Mouse (Mus musculus) E14TG2a.4 (cell line): ENCODE results near the gene Magoh.

Experiments used
- H3K27me3 ChIP-seq: 2 replicates; pipeline ENCODE4 v1.6.1; 2014; ENCODE audit warnings: low read length, control low read depth; ENCODE audit not compliant: insufficient read depth
- H3K36me3 ChIP-seq: 2 replicates; pipeline ENCODE4 v1.6.1; 2014; ENCODE audit warnings: low read length, control low read depth; ENCODE audit not compliant: insufficient read depth
- H3K4me1 ChIP-seq: replicated peaks from 2 replicates; pipeline ENCODE4 v1.6.1; 2014; ENCODE audit warnings: low read depth, low read length, control low read depth
- H3K4me3 ChIP-seq: replicated peaks from 2 replicates; pipeline ENCODE4 v1.5.1; 2014; ENCODE audit warnings: mild to moderate bottlenecking, low read length
- H3K9me3 ChIP-seq: 2 replicates; pipeline ENCODE4 v1.6.1; 2014; ENCODE audit warnings: low read length, control low read depth
- CTCF ChIP-seq: conservative IDR thresholded peaks from 2 replicates; pipeline ENCODE4 v1.5.1; 2014; ENCODE audit warnings: low read length
- NANOG ChIP-seq: IDR thresholded peaks from 2 replicates; pipeline ENCODE4 v1.6.1; 2014; ENCODE audit warnings: borderline replicate concordance, low read length, mixed read lengths
- POU5F1 ChIP-seq: IDR thresholded peaks from 2 replicates; pipeline ENCODE4 v1.6.1; 2014; ENCODE audit warnings: low read length, borderline replicate concordance

The Magoh gene

GRCm38 (mm10) chr4:107856958-107857686 lies 22.4 kb upstream of the Magoh start:
- no peak for TF ChIP-seq NANOG
- TF ChIP-seq CTCF: no peak
- no peak for TF ChIP-seq POU5F1
- Histone ChIP-seq H3K27me3 (peaks cover 24% of the 10 kb centered on the region), H3K9me3 (no peaks in the 10 kb centered on the region), H3K4me3 (no peak overlapping the region), H3K36me3 (peaks cover 28% of the 10 kb centered on the region), H3K4me1 (peaks cover 16% of the 10 kb centered on the region)

- H3K27me3 ChIP-seq: peaks cover 16% of the 10 kb centered on the region
- no peak overlapping the region for H3K4me3 ChIP-seq
- no peaks in the 10 kb centered on the region for H3K9me3 ChIP-seq
- H3K4me1 ChIP-seq: peaks cover 15% of the 10 kb centered on the region
- peaks cover 28% of the 10 kb centered on the region for H3K36me3 ChIP-seq
- TF ChIP-seq CTCF (no peak), POU5F1 (no peak), NANOG (no peak)
Measured at GRCm38 (mm10) chr4:107858995-107859394, 20.6 kb upstream of the Magoh start.

DNA sequence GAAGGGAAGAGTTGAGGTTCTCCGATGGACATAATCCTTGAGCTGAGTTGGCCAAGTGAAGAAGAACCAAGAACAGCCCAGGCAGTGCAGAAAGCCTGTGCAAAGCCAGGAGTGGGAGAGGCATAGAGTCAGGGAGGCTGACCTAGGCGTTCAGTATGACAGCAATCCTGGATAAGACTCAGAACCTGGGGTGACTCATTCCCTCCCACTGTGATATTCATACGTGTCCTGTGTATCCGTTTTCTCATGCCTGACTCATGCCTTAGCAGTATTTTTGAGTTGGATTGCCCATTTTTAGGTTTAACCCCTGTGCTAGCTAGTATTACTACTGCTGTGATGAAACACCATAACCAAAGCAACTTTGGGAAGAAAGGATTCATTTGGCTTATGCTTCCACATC lies 14.7 kb upstream of the Magoh start:
- Histone ChIP-seq H3K4me3 (no peak overlapping the region), H3K4me1 (no peaks in the 10 kb centered on the region), H3K27me3 (no peaks in the 10 kb centered on the region), H3K9me3 (no peaks in the 10 kb centered on the region), H3K36me3 (peaks cover 6% of the 10 kb centered on the region; the same call in 1 of the 2 replicates)
- no peak for TF ChIP-seq NANOG
- TF ChIP-seq CTCF: no peak
- TF ChIP-seq POU5F1: no peak

GRCm38 (mm10) chr4:107881631-107882030 lies 2.1 kb downstream of the Magoh start:
- Histone ChIP-seq H3K4me3 (no peak overlapping the region), H3K27me3 (no peaks in the 10 kb centered on the region), H3K36me3 (peaks cover 59% of the 10 kb centered on the region), H3K4me1 (peaks cover 50% of the 10 kb centered on the region), H3K9me3 (no peaks in the 10 kb centered on the region)
- TF ChIP-seq CTCF: no peak
- no peak for TF ChIP-seq NANOG
- TF ChIP-seq POU5F1: no peak

GRCm38 (mm10) chr4:107886371-107886770 lies 6.8 kb downstream of the Magoh start:
- peaks cover 71% of the 10 kb centered on the region for H3K36me3 ChIP-seq

GRCm38 (mm10) chr4:107889385-107889730 lies 9.8 kb downstream of the Magoh start:
- TF ChIP-seq CTCF (no peak), POU5F1 (no peak), NANOG (no peak)
- no peaks in the 10 kb centered on the region for H3K27me3 ChIP-seq

More at GRCm38 (mm10) chr4:107886371-107886770, 6.8 kb downstream of the Magoh start:
- peak overlapping the region; percentile 27; the same call in 1 of the 2 replicates for H3K4me3 ChIP-seq
- H3K27me3 ChIP-seq: no peaks in the 10 kb centered on the region
- H3K9me3 ChIP-seq: no peaks in the 10 kb centered on the region
- no peak for TF ChIP-seq POU5F1
- H3K4me1 ChIP-seq: peaks cover 45% of the 10 kb centered on the region

DNA sequence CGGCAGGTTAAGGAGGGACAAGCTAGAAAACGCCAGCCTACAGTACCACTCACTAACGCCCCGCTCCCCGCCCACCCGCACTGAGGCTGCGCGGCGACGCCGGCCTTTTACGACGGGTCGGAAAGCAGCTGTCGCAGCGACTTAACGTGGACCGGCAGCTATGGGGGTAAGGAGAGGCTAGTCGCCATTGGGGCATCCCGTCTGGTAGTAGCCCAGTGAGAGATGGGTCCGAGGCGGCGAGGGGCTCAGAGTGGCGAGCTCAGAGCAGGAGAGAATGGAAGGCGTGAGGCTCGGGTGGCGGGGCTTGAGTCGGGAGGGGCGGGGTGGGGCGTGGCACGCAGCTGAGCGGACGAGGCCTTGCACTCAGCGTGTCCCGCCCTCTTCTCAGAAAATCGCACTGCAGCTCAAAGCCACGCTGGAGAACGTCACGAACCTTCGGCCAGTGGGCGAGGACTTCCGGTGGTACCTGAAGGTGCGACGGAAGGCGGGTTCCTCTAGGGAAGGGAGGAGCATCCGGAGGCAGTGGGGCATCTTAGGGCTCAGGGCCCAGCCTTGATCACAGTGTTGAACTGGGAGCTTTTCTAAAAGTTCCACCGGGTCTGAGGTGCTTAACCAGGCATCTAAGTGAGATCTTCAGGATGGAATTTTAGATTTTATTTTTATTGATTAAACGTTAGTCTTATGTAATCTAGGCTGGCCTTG lies 10.3 kb downstream of the Magoh start, which contains the start of gene 0610037L13Rik:
Gene 0610037L13Rik (plus strand): TSS at position 83 of the 702 bp plus-strand sequence.
- Histone ChIP-seq H3K4me1 (peaks cover 38% of the 10 kb centered on the region), H3K9me3 (no peaks in the 10 kb centered on the region), H3K4me3 (peak within 1 kb of the TSS; percentile 87), H3K27me3 (no peaks in the 10 kb centered on the region), H3K36me3 (peaks cover 71% of the 10 kb centered on the region)
- TF ChIP-seq CTCF (no peak), NANOG (no peak)

More at GRCm38 (mm10) chr4:107889385-107889730, 9.8 kb downstream of the Magoh start:
- Histone ChIP-seq H3K9me3 (no peaks in the 10 kb centered on the region), H3K36me3 (peaks cover 71% of the 10 kb centered on the region), H3K4me3 (peak overlapping the region; percentile 87), H3K4me1 (peaks cover 38% of the 10 kb centered on the region)

- H3K4me3 ChIP-seq: no peak overlapping the region
- no peaks in the 10 kb centered on the region for H3K9me3 ChIP-seq
- peaks cover 71% of the 10 kb centered on the region for H3K36me3 ChIP-seq
- peaks cover 26% of the 10 kb centered on the region for H3K4me1 ChIP-seq
- TF ChIP-seq CTCF (peak; percentile 48), NANOG (no peak)
- no peaks in the 10 kb centered on the region for H3K27me3 ChIP-seq
Measured at GRCm38 (mm10) chr4:107892663-107893062, 13.1 kb downstream of the Magoh start.
